ENCODE assay signal across 18 mouse cellular contexts in the genomic region with DNA sequence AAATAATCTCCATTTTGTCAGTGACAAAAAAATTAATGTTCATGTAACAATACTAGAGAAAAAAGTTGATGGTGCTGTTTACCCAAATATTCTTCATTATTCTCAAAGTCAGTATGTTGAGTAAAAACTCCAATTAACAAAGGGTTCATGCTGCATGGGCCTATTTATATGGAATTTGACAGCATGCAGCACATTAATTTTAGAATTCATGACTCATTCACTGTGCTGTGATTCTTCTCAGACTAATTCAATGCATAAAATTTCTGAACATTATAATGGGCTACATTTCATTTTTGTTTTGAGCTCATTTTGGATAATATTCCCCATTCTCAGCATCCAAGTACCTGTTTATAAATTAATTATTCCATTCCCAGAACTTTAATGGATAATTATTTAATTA.
A peak's percentile ranks its signal among the peaks of the same experiment; 100 is the strongest.
DNase-seq lines count a peak whose midpoint lies in the region; TF ChIP-seq lines count a peak whose summit lies in the region.
"Had no signal": no experiment of that assay in that cellular context is flagged by ENCODE, and none has a peak within 500 bp of the region (broad histone marks: within the 10 kb centered on the region; RNA-seq: fewer than 3 reads in every experiment).

No protein-coding gene starts in this region.

- DNase-seq in layer of hippocampus, adult 2 months (ENCODE audit: low spot score in 2 of 2) = peak in 1 of 2 experiments; percentile 10
- no peak for DNase-seq in layer of hippocampus, adult 11-12 months (ENCODE audit: low spot score)
- DNase-seq in left cerebral cortex, adult 2 months (ENCODE audit: extremely low spot score in 1 of 2, low spot score in 2 of 2) = no peak
- DNase-seq in left cerebral cortex, postnatal 36 days (ENCODE audit: low spot score in 2 of 2) = no peak
- DNase-seq in telencephalon, adult 2 months (ENCODE audit: low read depth, low spot score) = peak; percentile 31
- no peak for DNase-seq in urinary bladder, postnatal 36 days (ENCODE audit: low spot score in 2 of 2)
- DNase-seq: adrenal gland, adult 8-10 months; adrenal gland, postnatal 25 days; cerebellum, adult 18-20 months; cerebellum, adult 9-10 months; cerebellum, postnatal 14 days; gastrocnemius, adult 2 months; gastrocnemius, postnatal 14 days; heart, adult 11 months had no signal

- intact Hi-C loops in left cerebral cortex, adult 2 months (cut with DNase I) = loop anchor here (5.0 kb wide), 1 partner anchor 41 kb away; no protein-coding TSS in a partner anchor
- intact Hi-C loops in left cerebral cortex, postnatal 36 days (cut with DNase I) = no loop called here

- H3K27ac ChIP-seq in layer of hippocampus, adult 2 months = 0 out of 2 replicates have a peak overlapping the region, but pooled peaks have one; percentile 33
- H3K27ac ChIP-seq in left cerebral cortex, adult 2 months = peak overlapping the region; percentile 73
- H3K27ac ChIP-seq: forebrain, embryonic 10.5 days; forebrain, embryonic 13.5 days; gastrocnemius, adult 2 months; hindbrain, embryonic 12.5 days; hindbrain, embryonic 15.5 days had no signal

- no peak for TF ChIP-seq CTCF in layer of hippocampus, adult 2 months (conservative IDR thresholded peaks at IDR 0.05)
- no peak for TF ChIP-seq CTCF in left cerebral cortex, adult 2 months (IDR thresholded peaks at IDR 0.05)

- H3K4me3 ChIP-seq in layer of hippocampus, adult 2 months = no peak overlapping the region
- no peak overlapping the region for H3K4me3 ChIP-seq in left cerebral cortex, adult 2 months
- H3K4me3 ChIP-seq: forebrain, embryonic 10.5 days; forebrain, embryonic 13.5 days; gastrocnemius, adult 2 months; hindbrain, embryonic 12.5 days; hindbrain, embryonic 15.5 days had no signal
